Mouse (Mus musculus) heart, embryonic 15.5 days (tissue): Measurements from ENCODE around the gene Zfp748. TPM values are rescaled to one million over a fixed set of nuclear protein-coding genes. Genes with fewer than 3 reads are reported as not detected.

Source experiments
- polyA plus RNA-seq: library from polyadenylated mRNA; unstranded; fragments of >200 nt; fragmentation: Nextera tagmentation; extraction: Ambion mirVana; gene quantifications from 2 replicates; pipeline ENCODE4 v1.2.1, GENCODE M21; 2015

Zfp748 gene
- polyA plus RNA-seq, 1 experiment from 2014 or later = 5.2 TPM

Other genes starting within 250 kb of the Zfp748 start
- 0.83 and 1.0 TPM in 2 replicates for gene Zfp457, start 247.3 kb downstream of the Zfp748 start, polyA plus RNA-seq
- 1.4 and 1.5 TPM in 2 replicates for gene Zfp595, start 221.3 kb downstream of the Zfp748 start, polyA plus RNA-seq
- gene Gm28044, start 193.3 kb downstream of the Zfp748 start, polyA plus RNA-seq = not detected in 2 replicates
- gene Zfp953, start 193.2 kb downstream of the Zfp748 start, polyA plus RNA-seq = 0.67 and 0.72 TPM in 2 replicates
- gene Gm28041, start 178.1 kb downstream of the Zfp748 start, polyA plus RNA-seq = 0.35 and 1.1 TPM in 2 replicates
- gene Zfp456, start 178.0 kb downstream of the Zfp748 start, polyA plus RNA-seq = 0.94 and 1.2 TPM in 2 replicates
- 2.6 and 4.6 TPM in 2 replicates for gene Zfp429, start 154.0 kb downstream of the Zfp748 start, polyA plus RNA-seq
- 0.30 and 0.62 TPM in 2 replicates for gene Zfp459, start 132.4 kb downstream of the Zfp748 start, polyA plus RNA-seq
- 5.8 and 5.9 TPM in 2 replicates for gene Zfp874a, start 102.2 kb downstream of the Zfp748 start, polyA plus RNA-seq
- 1.8 and 3.0 TPM in 2 replicates for gene Zfp874b, start 69.6 kb downstream of the Zfp748 start, polyA plus RNA-seq
- 7.8 and 8.0 TPM in 2 replicates for gene Zfp58, start 53.3 kb downstream of the Zfp748 start, polyA plus RNA-seq
- not detected in 2 replicates for gene Gm26965, start 27.7 kb downstream of the Zfp748 start, polyA plus RNA-seq
- gene Zfp87, start 27.7 kb downstream of the Zfp748 start, polyA plus RNA-seq = 17.7 and 18.2 TPM in 2 replicates
- gene Zfp729b, start 55.9 kb upstream of the Zfp748 start, polyA plus RNA-seq = 2.1 and 2.6 TPM in 2 replicates
- gene Gm49345, start 83.9 kb upstream of the Zfp748 start, polyA plus RNA-seq = 0.24 and 0.57 TPM in 2 replicates
- gene Zfp729a, start 84.0 kb upstream of the Zfp748 start, polyA plus RNA-seq = 1.4 TPM in 2 replicates
- 6.4 and 7.9 TPM in 2 replicates for gene Zfp738, start 133.2 kb upstream of the Zfp748 start, polyA plus RNA-seq
- gene Zfp65, start 175.3 kb upstream of the Zfp748 start, polyA plus RNA-seq = 3.6 and 3.7 TPM in 2 replicates
- 2.8 and 3.0 TPM in 2 replicates for gene Zfp85, start 201.4 kb upstream of the Zfp748 start, polyA plus RNA-seq
- 1.2 and 1.3 TPM in 2 replicates for gene Zfp493, start 225.9 kb upstream of the Zfp748 start, polyA plus RNA-seq